Mouse (Mus musculus) neural tube, embryonic 12.5 days (tissue): ENCODE data around the gene Unc50. TPM values are rescaled to one million over a fixed set of nuclear protein-coding genes. Genes with fewer than 3 reads are reported as not detected.

Experiments
- ATAC-seq: fragments of 200-750 bp; cut with Nextera tagmentation; 2 replicates; pipeline ENCODE4 v1.8.0; 2017; ENCODE audit warnings: low read depth, mild to moderate bottlenecking, moderate TSS enrichment, moderate library complexity; ENCODE audit not compliant: low FRiP score
- H3K27ac ChIP-seq: fragments of 300-500 bp; sonication (generic); 2 replicates; pipeline ENCODE4 v1.5.1; 2016
- H3K27me3 ChIP-seq: fragments of 300-500 bp; sonication (generic); replicated peaks from 2 replicates; pipeline ENCODE4 v1.6.1; 2016; ENCODE audit warnings: mild to moderate bottlenecking
- H3K36me3 ChIP-seq: fragments of 300-500 bp; sonication (generic); 2 replicates; pipeline ENCODE4 v1.6.1; 2016; ENCODE audit warnings: mild to moderate bottlenecking
- H3K4me1 ChIP-seq: fragments of 300-500 bp; sonication (generic); 2 replicates; pipeline ENCODE4 v1.6.1; 2016
- H3K4me2 ChIP-seq: fragments of 300-500 bp; sonication (generic); replicated peaks from 2 replicates; pipeline ENCODE4 v1.6.1; 2016; ENCODE audit warnings: mild to moderate bottlenecking
- H3K4me3 ChIP-seq: fragments of 300-500 bp; sonication (generic); 2 replicates; pipeline ENCODE4 v1.5.1; 2016
- H3K9ac ChIP-seq: fragments of 300-500 bp; sonication (generic); 2 replicates; pipeline ENCODE4 v1.6.1; 2016; ENCODE audit warnings: mild to moderate bottlenecking
- H3K9me3 ChIP-seq: fragments of 300-500 bp; sonication (generic); 2 replicates; pipeline ENCODE4 v1.6.1; 2016; ENCODE audit warnings: mild to moderate bottlenecking
- WGBS: fragments of 180-500 bp; shearing (Covaris S2); methylation state at CpG from one replicate; pipeline ENCODE4 v1.1.7; 2016; 5-methylcytosine and 5-hydroxymethylcytosine counted together
- polyA plus RNA-seq: library from polyadenylated mRNA; unstranded; fragments of >200 nt; fragmentation: Nextera tagmentation; extraction: Ambion mirVana; gene quantifications from 2 replicates; pipeline ENCODE4 v1.2.1, GENCODE M21; 2016

The Unc50 gene
- 108 TPM in 2 replicates for polyA plus RNA-seq

DNA sequence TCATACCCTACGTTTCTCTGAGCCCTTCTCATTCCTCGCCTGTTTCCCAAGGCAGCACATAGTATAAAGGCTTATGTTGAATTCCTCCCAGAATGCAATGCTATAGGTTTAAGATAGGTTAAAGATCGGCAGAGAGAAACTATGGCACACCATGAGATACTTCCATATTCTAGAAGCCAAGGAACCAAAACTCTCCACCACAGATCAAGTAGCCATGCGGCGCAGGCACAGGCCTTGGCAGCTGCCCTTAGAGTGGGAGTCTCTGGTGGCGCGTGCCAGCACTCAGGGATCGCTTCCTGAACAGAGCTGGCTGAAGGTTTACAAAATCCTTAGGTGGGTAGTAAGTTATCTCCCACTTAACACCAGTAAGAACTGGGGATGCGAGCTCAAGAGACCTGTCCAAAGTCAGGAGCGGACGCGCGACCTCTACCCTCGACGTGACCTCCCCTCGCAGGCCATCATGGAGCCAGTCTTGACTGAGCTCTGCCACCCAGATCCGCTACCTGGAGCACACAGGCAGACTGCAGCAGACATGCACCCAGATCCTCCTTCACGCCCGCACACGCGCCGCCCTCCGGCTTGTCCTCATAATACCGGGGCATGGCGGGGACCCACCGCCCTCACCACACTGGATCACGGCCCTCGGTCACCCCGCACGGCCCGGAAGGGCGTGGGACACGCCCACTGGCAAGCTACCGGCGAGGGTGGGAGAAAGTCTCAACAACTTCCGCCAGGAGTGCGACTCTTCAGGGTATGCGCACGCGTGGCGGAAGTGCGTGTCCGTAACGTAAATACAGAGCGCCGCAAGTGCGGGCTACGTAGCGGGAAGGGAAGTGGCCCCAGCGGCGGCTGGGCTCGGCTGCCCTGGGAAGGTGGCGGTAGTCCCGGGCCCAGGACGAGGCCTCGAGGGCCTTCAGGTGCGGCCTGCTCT is at the start of gene Unc50, which contains the start of gene Coa5:
Gene Unc50 (plus strand): TSS at position 774 of the 931 bp plus-strand sequence.
Gene Coa5 (minus strand): TSS at position 738 of the 931 bp plus-strand sequence.
- H3K9me3 ChIP-seq = no peaks in the 10 kb centered on the region
- H3K27me3 ChIP-seq = no peaks in the 10 kb centered on the region
- WGBS = 4% methylated on average over 57 of the region's 57 CpGs
- H3K27ac ChIP-seq = no peak within 1 kb of the TSS
- H3K4me1 ChIP-seq = peaks cover 23% of the 10 kb centered on the region
- H3K36me3 ChIP-seq = peaks cover 35% of the 10 kb centered on the region
- ATAC-seq = peak; percentile 98
- peak within 1 kb of the TSS; percentile 91 for H3K9ac ChIP-seq
- peak within 1 kb of the TSS; percentile 87 for H3K4me3 ChIP-seq
- peak within 1 kb of the TSS; percentile 72 for H3K4me2 ChIP-seq

DNA sequence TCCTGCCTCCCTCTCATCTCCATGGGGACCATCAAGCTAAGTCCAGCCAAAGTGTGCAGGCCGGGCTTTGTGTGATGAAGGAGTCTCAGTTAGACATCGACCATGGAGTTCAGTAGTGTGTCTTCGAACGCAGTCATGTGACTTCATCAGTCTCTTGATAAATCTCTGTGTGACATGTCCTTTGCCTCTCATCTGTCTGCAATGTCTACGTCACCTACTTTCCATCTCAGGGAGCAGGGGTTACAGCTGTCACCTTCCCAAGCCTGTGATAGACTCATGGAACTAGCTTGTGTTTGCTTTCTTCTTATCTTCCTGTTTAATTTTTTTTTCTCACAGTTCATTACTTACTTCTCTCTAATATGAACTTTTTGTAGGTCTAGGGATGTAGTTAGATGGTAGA is 49.0 kb upstream of the Unc50 start:
- Histone ChIP-seq H3K36me3 (peaks cover 23% of the 10 kb centered on the region; the same call in 1 of the 2 replicates), H3K27me3 (no peaks in the 10 kb centered on the region), H3K4me3 (no peak overlapping the region), H3K4me1 (no peaks in the 10 kb centered on the region), H3K9ac (no peak overlapping the region), H3K9me3 (no peaks in the 10 kb centered on the region), H3K27ac (no peak overlapping the region), H3K4me2 (no peak overlapping the region)
- 92% methylated on average over 5 of the region's 5 CpGs for WGBS
- no peak for ATAC-seq

DNA sequence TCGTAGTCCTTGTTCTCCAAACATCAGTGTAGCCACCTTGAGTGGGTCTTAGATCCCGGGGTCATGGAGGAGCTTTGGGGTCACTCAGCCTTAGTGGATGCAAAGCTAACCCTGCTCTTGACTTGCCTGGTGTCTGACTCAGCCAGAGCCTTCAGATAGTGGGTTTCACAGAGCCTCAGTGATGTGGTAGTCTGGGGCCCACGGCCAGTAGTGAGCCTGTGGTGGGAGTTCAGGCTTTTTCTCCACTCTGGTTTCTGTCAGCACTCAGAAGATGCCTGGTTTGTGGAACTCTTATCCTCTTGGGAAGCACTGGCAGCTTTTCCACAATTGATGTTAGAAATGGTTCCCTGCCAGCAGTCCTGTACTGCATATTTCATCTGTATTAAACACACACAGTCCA is 45.6 kb upstream of the Unc50 start:
- Histone ChIP-seq H3K27me3 (no peaks in the 10 kb centered on the region), H3K9ac (no peak overlapping the region), H3K27ac (no peak overlapping the region), H3K9me3 (no peaks in the 10 kb centered on the region), H3K4me1 (no peaks in the 10 kb centered on the region), H3K36me3 (peaks cover 14% of the 10 kb centered on the region; the same call in 1 of the 2 replicates), H3K4me2 (no peak overlapping the region), H3K4me3 (no peak overlapping the region)
- WGBS = 83% methylated on average over 3 of the region's 3 CpGs
- ATAC-seq = no peak

DNA sequence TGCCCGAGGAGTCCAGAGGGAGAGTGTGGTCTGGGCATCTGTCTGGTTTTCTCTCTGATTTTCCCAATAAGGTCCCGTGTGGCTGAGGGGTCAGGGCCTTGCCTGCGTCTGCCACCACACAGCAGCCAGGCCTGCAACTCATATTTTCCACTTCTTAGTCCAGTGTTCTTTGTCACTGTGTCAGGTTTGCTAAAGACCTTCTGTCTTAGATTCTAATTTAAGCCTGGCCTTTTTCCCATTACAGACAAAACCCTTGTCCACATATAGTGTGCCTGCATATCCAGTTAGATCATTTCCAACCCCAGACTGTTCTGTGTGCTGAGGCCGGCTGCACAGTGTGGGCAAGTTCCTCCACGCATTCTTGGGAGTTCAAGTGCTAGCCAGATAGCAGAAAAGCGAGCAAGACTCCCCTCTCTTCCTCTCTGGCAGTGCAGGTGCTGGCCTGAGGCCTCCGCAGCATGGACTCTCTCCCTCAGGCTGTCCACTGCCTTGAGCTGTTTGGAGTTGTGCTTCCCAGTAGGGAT is 43.4 kb upstream of the Unc50 start:
- Histone ChIP-seq H3K4me2 (no peak overlapping the region), H3K27ac (no peak overlapping the region), H3K27me3 (no peaks in the 10 kb centered on the region), H3K4me3 (no peak overlapping the region), H3K9me3 (no peaks in the 10 kb centered on the region), H3K36me3 (peaks cover 18% of the 10 kb centered on the region), H3K9ac (no peak overlapping the region), H3K4me1 (no peaks in the 10 kb centered on the region)
- 82% methylated on average over 7 of the region's 7 CpGs for WGBS
- ATAC-seq = no peak

DNA sequence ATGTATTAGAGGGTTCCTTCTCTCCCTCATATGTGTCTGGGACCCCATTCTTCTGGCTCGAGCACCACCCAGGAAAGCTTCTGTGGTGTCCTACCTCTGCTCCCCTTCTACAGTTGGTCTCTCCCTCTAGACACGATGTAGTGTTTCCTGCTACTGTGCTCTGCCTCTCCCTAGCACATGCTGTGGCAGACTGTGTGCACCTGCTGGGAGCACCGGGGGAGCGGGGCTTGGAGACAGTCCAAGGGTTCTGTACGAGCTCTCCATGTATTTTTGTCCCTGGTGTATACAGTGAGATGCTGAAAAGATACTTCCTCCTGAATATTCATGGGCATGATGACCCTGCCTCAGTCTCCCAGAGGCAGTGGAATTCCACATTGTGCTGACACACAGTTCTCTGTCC is 36.8 kb upstream of the Unc50 start:
- H3K4me1 ChIP-seq = 0 out of 2 replicates have a peak, but pooled peaks cover under 1% of the 10 kb centered on the region
- H3K9me3 ChIP-seq = no peaks in the 10 kb centered on the region
- no peaks in the 10 kb centered on the region for H3K27me3 ChIP-seq
- no peak overlapping the region for H3K4me2 ChIP-seq
- no peak overlapping the region for H3K9ac ChIP-seq
- H3K4me3 ChIP-seq = no peak overlapping the region
- H3K27ac ChIP-seq = no peak overlapping the region
- peaks cover 40% of the 10 kb centered on the region for H3K36me3 ChIP-seq
- WGBS = 77% methylated on average over 5 of the region's 5 CpGs
- ATAC-seq = no peak

- ATAC-seq = no peak
- no peaks in the 10 kb centered on the region for H3K9me3 ChIP-seq
- H3K27me3 ChIP-seq = no peaks in the 10 kb centered on the region
- H3K4me2 ChIP-seq = no peak overlapping the region
- H3K36me3 ChIP-seq = peaks cover 22% of the 10 kb centered on the region
- H3K9ac ChIP-seq = no peak overlapping the region
- WGBS = 55% methylated on average over 1 of the region's 1 CpGs
- no peak overlapping the region for H3K27ac ChIP-seq
- H3K4me3 ChIP-seq = no peak overlapping the region
- 0 out of 2 replicates have a peak, but pooled peaks cover 11% of the 10 kb centered on the region for H3K4me1 ChIP-seq
Observed at GRCm38 (mm10) chr1:37396481-37396880, 33.5 kb upstream of the Unc50 start.

GRCm38 (mm10) chr1:37398961-37399360 is 31.0 kb upstream of the Unc50 start:
- no peak overlapping the region for H3K4me2 ChIP-seq
- 27% methylated on average over 3 of the region's 3 CpGs for WGBS
- no peak for ATAC-seq
- no peak overlapping the region for H3K4me3 ChIP-seq
- H3K9me3 ChIP-seq = no peaks in the 10 kb centered on the region
- 0 out of 2 replicates have a peak, but pooled peaks cover 11% of the 10 kb centered on the region for H3K4me1 ChIP-seq
- H3K27ac ChIP-seq = no peak overlapping the region
- peaks cover 8% of the 10 kb centered on the region for H3K36me3 ChIP-seq
- H3K9ac ChIP-seq = no peak overlapping the region
- no peaks in the 10 kb centered on the region for H3K27me3 ChIP-seq

DNA sequence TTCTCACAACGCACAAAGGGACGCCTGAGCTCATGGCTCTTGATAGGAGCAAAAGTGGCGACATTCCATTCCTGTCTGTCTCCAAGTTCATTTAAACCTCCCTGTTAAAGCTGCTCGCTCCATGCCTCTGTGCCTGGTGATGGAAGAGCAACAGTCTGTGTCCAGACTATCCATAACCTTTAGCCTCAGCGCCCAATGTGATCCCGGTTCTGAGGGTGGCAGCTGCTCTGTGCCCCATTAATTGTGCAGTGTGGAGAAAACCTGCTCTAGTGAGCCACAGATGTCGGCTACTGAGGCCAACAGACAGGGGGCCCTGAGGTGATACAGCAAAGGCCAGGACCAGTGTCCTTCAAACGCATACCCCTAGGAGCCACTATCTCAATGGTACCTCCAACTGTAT is 30.2 kb upstream of the Unc50 start:
- no peak overlapping the region for H3K4me3 ChIP-seq
- H3K9ac ChIP-seq = no peak overlapping the region
- H3K9me3 ChIP-seq = no peaks in the 10 kb centered on the region
- no peak overlapping the region for H3K27ac ChIP-seq
- 0 out of 2 replicates have a peak, but pooled peaks cover 11% of the 10 kb centered on the region for H3K4me1 ChIP-seq
- no peaks in the 10 kb centered on the region for H3K27me3 ChIP-seq
- no peak overlapping the region for H3K4me2 ChIP-seq
- no peak; the same call in 1 of the 2 replicates for ATAC-seq
- H3K36me3 ChIP-seq = peaks cover 8% of the 10 kb centered on the region
- 55% methylated on average over 8 of the region's 8 CpGs for WGBS

GRCm38 (mm10) chr1:37401687-37402086 is 28.3 kb upstream of the Unc50 start:
- no peak overlapping the region for H3K4me2 ChIP-seq
- no peak overlapping the region for H3K4me3 ChIP-seq
- no peak for ATAC-seq
- no peaks in the 10 kb centered on the region for H3K9me3 ChIP-seq
- no peaks in the 10 kb centered on the region for H3K27me3 ChIP-seq
- WGBS = 64% methylated on average over 4 of the region's 4 CpGs
- H3K4me1 ChIP-seq = 0 out of 2 replicates have a peak, but pooled peaks cover 11% of the 10 kb centered on the region
- no peak overlapping the region for H3K27ac ChIP-seq
- no peak overlapping the region for H3K9ac ChIP-seq
- H3K36me3 ChIP-seq = no peaks in the 10 kb centered on the region; the same call in 1 of the 2 replicates

- no peak for ATAC-seq
- Histone ChIP-seq H3K9me3 (no peaks in the 10 kb centered on the region), H3K36me3 (no peaks in the 10 kb centered on the region; the same call in none of the 2 replicates), H3K27ac (no peak overlapping the region), H3K9ac (no peak overlapping the region), H3K4me1 (no peaks in the 10 kb centered on the region), H3K4me3 (no peak overlapping the region), H3K27me3 (no peaks in the 10 kb centered on the region), H3K4me2 (no peak overlapping the region)
- 82% methylated on average over 2 of the region's 2 CpGs for WGBS
Observed at GRCm38 (mm10) chr1:37405137-37405536, 24.8 kb upstream of the Unc50 start.

- H3K9me3 ChIP-seq = no peaks in the 10 kb centered on the region
- no peak overlapping the region for H3K4me2 ChIP-seq
- H3K27ac ChIP-seq = no peak overlapping the region
- H3K27me3 ChIP-seq = no peaks in the 10 kb centered on the region
- no peaks in the 10 kb centered on the region; the same call in none of the 2 replicates for H3K36me3 ChIP-seq
- no peaks in the 10 kb centered on the region for H3K4me1 ChIP-seq
- no peak for ATAC-seq
- 84% methylated on average over 8 of the region's 8 CpGs for WGBS
- H3K9ac ChIP-seq = no peak overlapping the region
- no peak overlapping the region for H3K4me3 ChIP-seq
Observed at GRCm38 (mm10) chr1:37407228-37407627, 22.7 kb upstream of the Unc50 start.

GRCm38 (mm10) chr1:37408059-37408458 is 21.9 kb upstream of the Unc50 start:
- Histone ChIP-seq H3K27me3 (no peaks in the 10 kb centered on the region), H3K9ac (no peak overlapping the region), H3K4me1 (no peaks in the 10 kb centered on the region), H3K27ac (no peak overlapping the region), H3K4me3 (no peak overlapping the region), H3K36me3 (no peaks in the 10 kb centered on the region; the same call in 1 of the 2 replicates), H3K4me2 (no peak overlapping the region), H3K9me3 (no peaks in the 10 kb centered on the region)
- whole genome bisulfite sequencing = 82% methylated on average over 8 of the region's 8 CpGs
- ATAC-seq = no peak
